Mouse (Mus musculus) kidney, postnatal 0 days (tissue): ENCODE measurements around the gene Eya4. TPM values are rescaled to one million over a fixed set of nuclear protein-coding genes. Genes with fewer than 3 reads are reported as not detected.

Experiments used
- ATAC-seq: fragments of 200-750 bp; cut with Nextera tagmentation; replicated peaks from 2 replicates; pipeline ENCODE4 v1.8.0; 2017; ENCODE audit warnings: low read depth, moderate number of reproducible peaks, moderate TSS enrichment, moderate library complexity; ENCODE audit not compliant: low FRiP score
- DNase-seq: peaks from one replicate; pipeline ENCODE4 v3.0.0-alpha.2; 2016; ENCODE audit warnings: low spot score
- H3K27ac ChIP-seq: fragments of 300-500 bp; sonication (generic); 2 replicates; pipeline ENCODE4 v1.5.1; 2014; ENCODE audit warnings: mild to moderate bottlenecking
- H3K27me3 ChIP-seq: fragments of 300-500 bp; sonication (generic); 2 replicates; pipeline ENCODE4 v1.6.1; 2014; ENCODE audit warnings: low read length, mixed read lengths; ENCODE audit not compliant: insufficient read depth
- H3K36me3 ChIP-seq: fragments of 300-500 bp; sonication (generic); 2 replicates; pipeline ENCODE4 v1.6.1; 2014; ENCODE audit warnings: low read length, mixed read lengths; ENCODE audit not compliant: insufficient read depth
- H3K4me1 ChIP-seq: fragments of 300-500 bp; sonication (generic); replicated peaks from 2 replicates; pipeline ENCODE4 v1.6.1; 2014; ENCODE audit warnings: antibody characterized with exemption, low read length, mixed read lengths; ENCODE audit not compliant: insufficient read depth
- H3K4me2 ChIP-seq: fragments of 300-500 bp; sonication (generic); 2 replicates; pipeline ENCODE4 v1.6.1; 2014; ENCODE audit warnings: mild to moderate bottlenecking, low read length, moderate library complexity, mixed read lengths
- H3K4me3 ChIP-seq: fragments of 300-500 bp; sonication (generic); replicated peaks from 2 replicates; pipeline ENCODE4 v1.5.1; 2014; ENCODE audit warnings: low read depth, low read length
- H3K9ac ChIP-seq: fragments of 300-500 bp; sonication (generic); 2 replicates; pipeline ENCODE4 v1.6.1; 2014; ENCODE audit warnings: low read depth, low read length
- H3K9me3 ChIP-seq: fragments of 300-500 bp; sonication (generic); replicated peaks from 2 replicates; pipeline ENCODE4 v1.6.1; 2016; ENCODE audit warnings: low read length, inconsistent platforms, mixed read lengths
- CTCF ChIP-seq: IDR thresholded peaks from 2 replicates; pipeline ENCODE4 v1.5.1; 2016; ENCODE audit warnings: antibody characterized with exemption, low read depth, mild to moderate bottlenecking, moderate library complexity
- WGBS: fragments of 180-500 bp; shearing (Covaris S2); extraction: QIAGEN DNeasy Blood & Tissue Kit; methylation state at CpG from one replicate; pipeline ENCODE4 v1.1.7; 2014; 5-methylcytosine and 5-hydroxymethylcytosine counted together
- polyA plus RNA-seq: library from polyadenylated mRNA; unstranded; fragments of >200 nt; fragmentation: Nextera tagmentation; extraction: Ambion mirVana; gene quantifications from 2 replicates; pipeline ENCODE4 v1.2.1, GENCODE M21; 2015

The Eya4 gene
- polyA plus RNA-seq, 1 experiment from 2014 or later = 4.8 TPM

DNA sequence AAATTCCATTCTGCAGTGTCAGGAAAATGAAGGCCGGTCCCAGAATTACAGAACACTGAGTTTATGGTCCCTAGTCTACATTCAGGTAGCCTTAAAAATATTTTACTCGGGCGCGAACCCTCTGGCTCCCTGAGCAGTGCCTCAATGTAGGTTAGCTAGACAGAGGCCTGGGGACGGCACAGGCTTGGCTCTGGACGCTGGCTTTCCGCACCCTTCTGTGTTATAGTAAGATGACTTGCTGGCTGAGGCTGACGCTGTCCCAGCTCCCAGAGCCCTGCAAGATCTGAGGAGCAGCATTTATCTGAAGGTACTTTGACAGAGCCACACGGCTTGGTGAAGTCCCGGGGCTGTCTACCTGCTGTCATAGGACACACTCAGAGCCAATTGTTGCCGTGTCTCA lies 113.7 kb downstream of the Eya4 start:
- H3K4me1 ChIP-seq = 0 out of 2 replicates have a peak, but pooled peaks cover 2% of the 10 kb centered on the region
- ATAC-seq (no peak), DNase-seq (no peak)
- no peaks in the 10 kb centered on the region for H3K36me3 ChIP-seq
- WGBS = 55% methylated on average over 11 of the region's 11 CpGs
- no peaks in the 10 kb centered on the region for H3K9me3 ChIP-seq
- no peak overlapping the region for H3K4me2 ChIP-seq
- H3K27ac ChIP-seq = no peak overlapping the region
- no peaks in the 10 kb centered on the region for H3K27me3 ChIP-seq
- no peak overlapping the region for H3K4me3 ChIP-seq
- no peak for TF ChIP-seq CTCF
- no peak overlapping the region for H3K9ac ChIP-seq

DNA sequence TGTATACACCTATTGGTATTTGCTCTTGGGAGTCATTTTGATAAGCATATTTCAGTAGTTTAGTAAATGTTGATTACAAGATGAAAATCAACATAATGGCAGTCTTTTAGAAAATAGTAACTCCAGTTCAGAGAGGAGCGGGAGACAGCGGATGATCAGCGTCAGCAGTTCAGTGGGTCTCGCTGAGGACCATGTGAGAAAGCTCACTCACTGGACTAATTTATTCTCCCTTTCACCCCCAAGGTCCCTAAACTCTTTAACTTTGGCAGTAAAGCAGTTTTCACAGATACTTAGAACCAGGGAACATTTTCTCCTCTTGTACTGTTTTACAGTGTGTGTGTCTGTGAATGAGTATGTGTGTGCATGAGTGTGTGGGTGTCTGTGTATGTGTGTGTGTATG lies 115.2 kb downstream of the Eya4 start:
- Histone ChIP-seq H3K36me3 (no peaks in the 10 kb centered on the region), H3K4me1 (0 out of 2 replicates have a peak, but pooled peaks cover 2% of the 10 kb centered on the region), H3K4me3 (no peak overlapping the region), H3K9me3 (no peaks in the 10 kb centered on the region), H3K9ac (no peak overlapping the region), H3K27ac (no peak overlapping the region), H3K4me2 (no peak overlapping the region), H3K27me3 (no peaks in the 10 kb centered on the region)
- 48% methylated on average over 4 of the region's 4 CpGs for WGBS
- no peak for TF ChIP-seq CTCF
- peak; percentile 73 for DNase-seq
- ATAC-seq = no peak

DNA sequence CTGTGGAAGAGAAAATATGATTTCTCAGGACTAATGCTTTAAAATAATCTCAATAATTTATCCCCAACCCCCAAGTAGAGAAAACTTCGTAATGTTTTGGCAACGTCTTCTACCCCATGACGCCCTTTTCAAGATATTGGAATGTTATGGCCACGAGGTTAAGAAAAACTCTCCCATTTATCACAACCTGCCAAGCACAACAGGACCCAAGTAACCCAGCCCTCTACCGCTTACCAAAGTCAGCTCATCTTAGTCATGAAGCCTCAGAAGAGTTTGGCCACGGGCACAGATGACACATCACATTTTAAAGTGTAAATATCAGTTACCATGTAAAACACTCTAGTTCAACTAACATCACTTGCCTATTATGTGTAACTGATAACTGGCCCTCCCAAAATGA lies 117.2 kb downstream of the Eya4 start:
- Histone ChIP-seq H3K27me3 (no peaks in the 10 kb centered on the region), H3K4me3 (no peak overlapping the region), H3K9ac (no peak overlapping the region), H3K4me2 (no peak overlapping the region), H3K36me3 (no peaks in the 10 kb centered on the region), H3K9me3 (no peaks in the 10 kb centered on the region), H3K27ac (no peak overlapping the region), H3K4me1 (0 out of 2 replicates have a peak, but pooled peaks cover 2% of the 10 kb centered on the region)
- peak; percentile 53 for DNase-seq
- 31% methylated on average over 6 of the region's 6 CpGs for WGBS
- no peak for TF ChIP-seq CTCF
- ATAC-seq = no peak

DNA sequence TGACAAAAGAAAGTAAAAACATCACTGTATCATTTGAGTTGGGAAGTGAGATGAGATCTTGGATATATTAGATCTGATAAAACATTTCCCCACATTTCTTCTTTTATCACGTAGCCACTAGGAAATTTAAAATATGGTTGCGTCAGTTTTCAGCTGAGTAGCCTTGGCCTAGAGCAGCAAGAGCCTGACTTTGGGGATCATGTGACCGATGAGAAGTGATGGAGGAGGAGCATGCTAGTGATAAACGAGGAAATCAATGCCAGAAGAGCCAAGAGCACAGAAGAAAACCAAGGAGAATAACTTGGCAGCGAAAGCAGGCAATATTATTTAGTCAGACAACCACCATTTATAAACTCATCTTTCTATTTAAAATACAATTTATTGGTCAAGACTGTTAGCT lies 119.7 kb downstream of the Eya4 start:
- DNase-seq (no peak), ATAC-seq (no peak)
- no peak overlapping the region for H3K4me2 ChIP-seq
- no peak for TF ChIP-seq CTCF
- no peaks in the 10 kb centered on the region for H3K9me3 ChIP-seq
- 64% methylated on average over 5 of the region's 5 CpGs for WGBS
- H3K9ac ChIP-seq = no peak overlapping the region
- H3K4me1 ChIP-seq = no peaks in the 10 kb centered on the region
- H3K27me3 ChIP-seq = no peaks in the 10 kb centered on the region
- H3K4me3 ChIP-seq = no peak overlapping the region
- no peak overlapping the region for H3K27ac ChIP-seq
- no peaks in the 10 kb centered on the region for H3K36me3 ChIP-seq

DNA sequence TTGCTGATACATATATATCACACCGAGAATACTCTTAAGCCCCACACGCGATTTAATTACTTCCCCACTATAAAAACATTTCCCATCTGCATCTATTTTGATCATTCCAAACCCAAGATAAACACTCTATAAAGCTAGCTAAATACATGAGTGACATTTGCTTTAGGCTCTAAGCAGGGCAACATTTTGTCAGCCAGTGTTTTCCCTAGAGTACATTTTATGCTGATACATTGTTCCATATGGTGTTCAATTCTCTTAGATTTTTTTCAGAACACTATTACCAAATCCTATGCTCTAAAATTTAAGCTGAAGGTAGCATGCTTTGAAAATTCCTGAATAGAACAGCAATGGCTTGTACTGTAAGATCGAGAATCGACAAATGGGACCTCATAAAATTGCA lies 127.2 kb downstream of the Eya4 start:
- Histone ChIP-seq H3K4me3 (no peak overlapping the region), H3K36me3 (no peaks in the 10 kb centered on the region), H3K4me2 (no peak overlapping the region), H3K9ac (no peak overlapping the region), H3K27me3 (no peaks in the 10 kb centered on the region), H3K27ac (no peak overlapping the region), H3K4me1 (no peaks in the 10 kb centered on the region), H3K9me3 (no peaks in the 10 kb centered on the region)
- DNase-seq = no peak
- 72% methylated on average over 5 of the region's 5 CpGs for WGBS
- ATAC-seq = no peak
- TF ChIP-seq CTCF = no peak

DNA sequence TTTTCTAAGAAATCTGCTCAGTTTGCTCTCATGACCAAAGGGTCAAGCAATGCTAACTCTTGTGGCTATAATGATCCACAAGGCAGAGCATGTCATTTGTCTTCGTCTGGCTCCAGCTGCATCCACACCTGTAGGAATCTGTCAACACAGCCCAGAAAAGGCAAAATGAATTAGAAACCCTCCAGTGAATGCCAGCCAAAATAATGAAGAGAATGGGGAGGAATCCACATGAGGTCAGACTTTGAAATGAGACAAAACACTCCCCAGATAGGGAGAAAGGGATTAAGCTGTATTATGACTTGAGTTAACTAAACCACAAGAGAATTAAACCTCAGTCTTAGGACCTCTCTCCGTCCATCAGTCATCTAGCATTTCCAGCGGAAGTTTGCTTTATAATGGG lies 130.2 kb downstream of the Eya4 start:
- ATAC-seq (no peak), DNase-seq (no peak)
- Histone ChIP-seq H3K27ac (no peak overlapping the region), H3K9ac (no peak overlapping the region), H3K9me3 (no peaks in the 10 kb centered on the region), H3K4me3 (no peak overlapping the region), H3K4me2 (no peak overlapping the region), H3K27me3 (no peaks in the 10 kb centered on the region), H3K36me3 (no peaks in the 10 kb centered on the region), H3K4me1 (no peaks in the 10 kb centered on the region)
- 61% methylated on average over 3 of the region's 3 CpGs for WGBS
- TF ChIP-seq CTCF = no peak

DNA sequence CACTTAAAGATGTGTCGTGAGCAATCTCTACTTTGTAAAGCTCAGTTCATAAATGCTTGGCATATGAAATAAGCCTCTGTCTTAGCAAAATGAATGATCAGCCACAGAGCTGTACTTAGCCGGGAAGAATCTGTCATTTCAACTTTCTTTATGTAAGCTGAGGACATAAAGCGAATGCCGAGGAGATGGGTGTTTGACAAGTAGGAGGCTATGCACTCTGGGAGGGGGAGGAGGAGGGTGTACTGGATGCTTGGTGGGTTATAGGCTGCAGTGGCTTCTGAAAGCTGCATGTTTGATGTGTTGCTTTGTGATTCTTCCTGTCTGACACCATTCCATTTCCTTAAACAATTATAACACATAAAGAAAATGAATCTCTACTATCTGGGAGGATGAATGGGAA lies 133.8 kb downstream of the Eya4 start:
- H3K36me3 ChIP-seq = no peaks in the 10 kb centered on the region
- no peak overlapping the region for H3K27ac ChIP-seq
- no peak for DNase-seq
- no peaks in the 10 kb centered on the region for H3K4me1 ChIP-seq
- ATAC-seq = no peak
- no peak overlapping the region for H3K9ac ChIP-seq
- H3K9me3 ChIP-seq = no peaks in the 10 kb centered on the region
- H3K27me3 ChIP-seq = no peaks in the 10 kb centered on the region
- H3K4me2 ChIP-seq = no peak overlapping the region
- no peak overlapping the region for H3K4me3 ChIP-seq
- WGBS = 49% methylated on average over 4 of the region's 4 CpGs
- no peak for TF ChIP-seq CTCF
